Mouse (Mus musculus) CH12.LX (cell line): ENCODE measurements at regions not wholly inside any gene's neighbourhood (a gene's known extent, or its start where the extent isn't known, plus 50 kb on each side); places are given as distances from the start of the nearest gene placed in this dataset.

Source experiments
- CHD2 ChIP-seq: IDR thresholded peaks from 2 replicates; pipeline ENCODE4 v1.6.1; 2011; ENCODE audit warnings: low read length, improper control_type of control experiment
- CTCF ChIP-seq, 2 experiments: IDR thresholded peaks in 1 of 2; conservative IDR thresholded peaks in 1 of 2; 2 replicates each; pipeline ENCODE4 v1.5.1; 2011 to 2012; ENCODE audit warnings: low read depth in 2 of 2, low read length in 2 of 2, improper control_type of control experiment in 1 of 2, inconsistent platforms in 1 of 2, mild to moderate bottlenecking in 1 of 2, moderate library complexity in 1 of 2
- KAT2A ChIP-seq: IDR thresholded peaks from 2 replicates; pipeline ENCODE4 v1.6.1; 2012; ENCODE audit warnings: low read length, improper control_type of control experiment, inconsistent platforms; ENCODE audit not compliant: insufficient replicate concordance
- MAX ChIP-seq: IDR thresholded peaks from 2 replicates; pipeline ENCODE4 v1.6.1; 2011; ENCODE audit warnings: low read length, improper control_type of control experiment
- MXI1 ChIP-seq: IDR thresholded peaks from 2 replicates; pipeline ENCODE4 v1.6.1; 2011; ENCODE audit warnings: mild to moderate bottlenecking, low read depth, low read length, improper control_type of control experiment
- NRF1 ChIP-seq: IDR thresholded peaks from 2 replicates; pipeline ENCODE4 v1.6.1; 2014; ENCODE audit warnings: low read depth, mild to moderate bottlenecking, inconsistent platforms, low read length, improper control_type of control experiment, moderate library complexity
- PAX5 ChIP-seq: IDR thresholded peaks from 2 replicates; pipeline ENCODE4 v1.6.1; 2012; ENCODE audit warnings: low read length, inconsistent platforms, mixed read lengths
- POLR2A ChIP-seq: IDR thresholded peaks from 2 replicates; pipeline ENCODE4 v1.6.1; 2011; ENCODE audit warnings: low read depth, mild to moderate bottlenecking, improper control_type of control experiment, low read length
- ZNF384 ChIP-seq: IDR thresholded peaks from 2 replicates; pipeline ENCODE4 v1.6.1; 2012; ENCODE audit warnings: low read depth, low read length, improper control_type of control experiment, inconsistent platforms

- TF ChIP-seq MAX = no peak
- no peak for TF ChIP-seq CTCF (conservative IDR thresholded peaks at IDR 0.05 in 1 of 2, IDR thresholded peaks at IDR 0.05 in 1 of 2; ENCODE audit: low read depth in 2 of 2, low read length in 2 of 2)
- TF ChIP-seq KAT2A = no peak
- no peak for TF ChIP-seq CHD2
- TF ChIP-seq NRF1 = no peak
- no peak for TF ChIP-seq MXI1
- TF ChIP-seq POLR2A = no peak
- TF ChIP-seq ZNF384 = no peak
- no peak for TF ChIP-seq PAX5
These were observed 68.5 kb downstream of the Ier5 start for GRCm38 (mm10) chr1:155030908-155031307.
